Mouse (Mus musculus): ENCODE results near the gene Tasp1.
"Not testable (repeated sequence)": the region's sequence is repeated elsewhere in the genome, so short reads cannot be mapped to it uniquely, and the experiment has no call there.

The Tasp1 gene

GRCm38 (mm10) chr2:140058125-140058524 is 8.5 kb downstream of the Tasp1 start:
- no peak for DNase-seq (ENCODE audit: low spot score in 2 of 2)

GRCm38 (mm10) chr2:140051607-140052126 is 14.9 kb downstream of the Tasp1 start:
- DNase-seq (ENCODE audit: low spot score in 2 of 2), result no peak

GRCm38 (mm10) chr2:140042522-140043131 is 24.0 kb downstream of the Tasp1 start:
- no peak for DNase-seq (ENCODE audit: low spot score in 2 of 2)

GRCm38 (mm10) chr2:140042081-140042480 is 24.5 kb downstream of the Tasp1 start:
- DNase-seq (ENCODE audit: low spot score in 2 of 2), result no peak

GRCm38 (mm10) chr2:140037459-140037858 is 29.1 kb downstream of the Tasp1 start:
- no peak for DNase-seq (ENCODE audit: low spot score in 2 of 2)

- no peak for DNase-seq (ENCODE audit: low spot score in 2 of 2)
Measured at GRCm38 (mm10) chr2:140036854-140037253, 29.8 kb downstream of the Tasp1 start.

GRCm38 (mm10) chr2:140024937-140025336 is 41.7 kb downstream of the Tasp1 start:
- no peak for DNase-seq (ENCODE audit: low spot score in 2 of 2)

- no peak for DNase-seq (ENCODE audit: low spot score in 2 of 2)
Measured at GRCm38 (mm10) chr2:140007406-140007805, 59.2 kb downstream of the Tasp1 start.

GRCm38 (mm10) chr2:139998170-139998569 is 68.4 kb downstream of the Tasp1 start:
- no peak for DNase-seq (ENCODE audit: low spot score in 2 of 2)

- DNase-seq (ENCODE audit: low spot score in 2 of 2), result not testable (repeated sequence)
Measured at GRCm38 (mm10) chr2:139989907-139990306, 76.7 kb downstream of the Tasp1 start.

GRCm38 (mm10) chr2:139967451-139967850 is 99.2 kb downstream of the Tasp1 start:
- DNase-seq (ENCODE audit: low spot score in 2 of 2), result no peak

GRCm38 (mm10) chr2:139966288-139966687 is 100.3 kb downstream of the Tasp1 start:
- peak in 1 of 2 experiments; percentile 11 for DNase-seq (ENCODE audit: low spot score in 2 of 2)

- DNase-seq (ENCODE audit: low spot score in 2 of 2), result no peak
Measured at GRCm38 (mm10) chr2:139948843-139949242, 117.8 kb downstream of the Tasp1 start.

- DNase-seq (ENCODE audit: low spot score in 2 of 2), result no peak
Measured at GRCm38 (mm10) chr2:139937581-139937980, 129.0 kb downstream of the Tasp1 start.

- DNase-seq (ENCODE audit: low spot score in 2 of 2), result no peak
Measured at GRCm38 (mm10) chr2:139934577-139934976, 132.0 kb downstream of the Tasp1 start.

GRCm38 (mm10) chr2:139934033-139934572 is 132.5 kb downstream of the Tasp1 start:
- no peak for DNase-seq (ENCODE audit: low spot score in 2 of 2)

GRCm38 (mm10) chr2:139932211-139932610 is 134.4 kb downstream of the Tasp1 start:
- no peak for DNase-seq (ENCODE audit: low spot score in 2 of 2)

GRCm38 (mm10) chr2:139924937-139925336 is 141.7 kb downstream of the Tasp1 start:
- no peak for DNase-seq (ENCODE audit: low spot score in 2 of 2)

- not testable (repeated sequence) for DNase-seq (ENCODE audit: low spot score in 2 of 2)
Measured at GRCm38 (mm10) chr2:139921395-139921794, 145.2 kb downstream of the Tasp1 start.

GRCm38 (mm10) chr2:139919757-139920156 is 146.8 kb downstream of the Tasp1 start:
- peak; percentile 57 to 66 for DNase-seq (ENCODE audit: low spot score in 2 of 2)

- no peak for DNase-seq (ENCODE audit: low spot score in 2 of 2)
Measured at GRCm38 (mm10) chr2:139906441-139907157, 160.0 kb downstream of the Tasp1 start.

GRCm38 (mm10) chr2:139891405-139892089 is 175.1 kb downstream of the Tasp1 start:
- no peak for DNase-seq (ENCODE audit: low spot score in 2 of 2)
